Mouse (Mus musculus) embryo, embryonic 11 days (tissue): ENCODE results near the gene Manbal.
"Not testable (repeated sequence)": the region's sequence is repeated elsewhere in the genome, so short reads cannot be mapped to it uniquely, and the experiment has no call there.

Experiments used
- DNase-seq: peaks from one replicate; pipeline ENCODE4 v3.0.0-alpha.2; 2015

The Manbal gene

GRCm38 (mm10) chr2:157371696-157372095, 4.3 kb downstream of the Manbal start:
- no peak for DNase-seq

GRCm38 (mm10) chr2:157373681-157374080, 6.3 kb downstream of the Manbal start:
- DNase-seq: no peak

GRCm38 (mm10) chr2:157375051-157375450, 7.7 kb downstream of the Manbal start:
- DNase-seq: no peak

DNA sequence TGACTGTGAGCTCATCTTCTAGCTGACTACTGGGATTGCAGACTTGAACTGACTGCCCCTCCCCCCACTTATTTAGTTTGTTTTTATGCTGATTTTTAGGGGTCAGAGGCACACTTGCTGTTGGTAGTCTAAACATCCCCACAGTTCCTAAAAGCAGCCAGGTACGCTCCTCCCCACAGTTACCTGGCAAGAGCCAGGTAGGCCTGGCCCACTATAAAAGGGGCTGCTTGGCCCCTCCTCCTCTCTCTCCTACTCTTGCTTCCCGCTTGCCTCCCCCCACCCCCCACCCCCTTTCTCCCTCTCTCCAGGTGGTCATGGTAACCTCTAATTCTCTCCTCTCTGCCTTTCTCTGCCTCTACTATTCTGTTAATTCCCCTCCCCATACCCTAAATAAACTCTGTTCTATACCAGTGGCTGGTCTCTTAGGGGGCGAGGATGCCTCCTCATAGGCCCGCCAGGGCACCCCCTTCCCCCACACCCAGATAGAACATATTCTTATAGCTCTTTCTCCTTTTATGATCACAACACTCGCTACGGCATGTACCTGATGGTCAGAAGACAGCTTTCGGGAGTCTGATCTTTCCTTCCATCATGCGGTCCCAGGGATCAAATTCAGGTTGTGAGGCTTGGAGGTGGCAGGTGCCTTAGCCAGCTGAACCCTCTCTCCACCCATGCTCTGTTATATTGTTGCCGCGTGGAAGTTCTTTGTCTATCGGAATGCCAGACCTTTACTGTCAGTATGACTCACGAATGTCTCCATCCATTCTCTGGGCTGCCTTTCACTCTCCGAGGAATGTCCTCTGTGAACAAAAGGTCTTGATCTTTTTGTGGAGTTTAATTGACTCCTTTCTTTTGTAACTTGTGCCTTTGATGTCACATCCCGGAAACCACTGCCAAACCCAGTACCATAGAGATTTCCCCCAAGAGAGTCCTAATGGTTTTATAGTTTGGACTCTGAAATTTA, 8.7 kb downstream of the Manbal start:
- DNase-seq: peak; percentile 47

DNA sequence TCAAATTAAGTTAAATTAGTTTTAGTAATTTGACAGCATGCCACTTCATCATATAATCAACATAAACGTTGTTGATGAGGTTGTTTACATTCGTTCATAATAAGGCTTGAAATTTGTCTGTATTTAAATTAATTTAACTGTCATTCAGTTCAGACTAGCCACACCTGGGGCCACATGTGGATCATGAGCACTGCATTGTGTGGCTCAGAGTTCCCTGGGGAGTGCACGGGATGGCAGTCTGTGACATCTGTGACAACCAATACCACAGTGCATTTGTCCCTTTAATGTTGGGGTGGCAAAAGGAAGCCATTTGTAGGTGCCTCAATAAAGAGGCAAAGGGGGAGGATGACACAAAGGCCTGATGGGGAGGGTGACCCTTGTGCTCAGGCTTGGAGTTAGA, 9.6 kb downstream of the Manbal start:
- no peak for DNase-seq

- DNase-seq: no peak
These were observed 17.4 kb downstream of the Manbal start for GRCm38 (mm10) chr2:157384836-157385235.

DNA sequence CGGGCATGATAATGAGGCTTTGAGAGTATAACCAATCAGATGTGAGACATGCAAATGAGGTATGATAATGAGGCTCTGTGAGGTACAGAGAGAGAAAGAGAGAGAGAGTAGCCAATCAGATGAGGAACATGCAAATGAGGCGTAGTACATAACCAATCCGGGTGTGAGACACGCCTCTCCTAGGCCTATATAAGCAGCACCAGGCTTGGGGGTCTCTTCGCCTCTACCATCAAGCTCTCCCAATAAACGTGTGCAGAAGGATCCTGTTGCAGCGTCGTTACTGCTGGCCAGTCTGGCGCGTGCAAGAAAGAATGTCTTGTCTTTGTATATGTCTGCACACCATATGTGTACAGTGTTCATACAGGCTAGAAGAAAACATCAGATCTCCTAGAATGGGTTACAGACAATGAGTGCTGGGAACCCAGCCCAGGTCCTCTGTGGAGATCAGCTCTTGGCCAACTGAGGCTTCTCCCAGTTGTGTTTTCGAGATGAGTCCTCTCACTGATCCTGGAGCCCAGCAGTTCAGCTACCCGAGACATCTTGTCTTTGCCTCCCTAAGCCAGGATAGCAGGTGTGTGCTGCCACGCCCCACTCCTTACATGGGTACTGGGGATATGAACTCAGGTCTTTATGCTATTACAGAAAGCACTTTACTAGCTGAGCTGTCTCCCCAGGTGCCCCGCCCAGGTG, 21.7 kb downstream of the Manbal start:
- DNase-seq: not testable (repeated sequence)

DNA sequence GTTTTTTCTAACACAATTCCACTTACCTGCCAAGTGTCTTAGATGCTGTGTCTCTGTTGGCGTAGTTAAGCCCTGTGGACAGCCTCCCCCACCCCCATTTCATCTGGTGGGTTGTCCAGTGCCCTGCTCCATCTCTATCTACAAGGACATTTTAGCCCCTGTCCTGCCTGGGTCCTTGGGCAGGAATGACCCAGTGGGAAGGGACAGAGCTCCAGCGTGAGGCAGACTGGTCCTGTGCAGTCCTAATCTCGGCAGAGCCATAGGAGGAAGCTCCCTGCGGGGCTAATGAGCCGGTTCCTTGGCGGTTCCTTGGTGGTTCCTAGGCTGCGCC, 22.2 kb downstream of the Manbal start:
- no peak for DNase-seq

DNA sequence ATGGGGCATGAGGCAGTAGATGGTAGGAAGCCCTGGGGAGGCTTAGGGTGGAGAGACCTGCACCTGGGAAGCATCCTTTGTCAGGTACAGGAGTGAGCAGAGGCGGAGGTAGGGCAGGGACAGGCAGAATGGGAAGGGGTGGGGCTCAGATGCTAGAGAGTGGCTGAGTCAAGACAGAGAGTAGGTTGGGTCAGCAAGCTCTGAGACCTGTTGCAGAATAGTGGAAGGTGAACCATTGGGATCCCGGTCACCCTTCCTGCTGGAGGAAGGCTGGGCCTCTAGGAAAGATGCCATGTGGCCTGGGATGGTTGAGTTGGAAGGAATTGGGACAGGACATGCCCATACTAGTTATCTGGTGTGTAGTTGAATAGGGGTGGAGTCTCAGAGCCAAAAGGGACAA, 24.9 kb downstream of the Manbal start:
- DNase-seq: no peak

GRCm38 (mm10) chr2:157393549-157393948, 26.2 kb downstream of the Manbal start:
- no peak for DNase-seq

- DNase-seq: no peak
These were observed 27.5 kb downstream of the Manbal start for GRCm38 (mm10) chr2:157394868-157395267.

GRCm38 (mm10) chr2:157395371-157395770, 28.0 kb downstream of the Manbal start:
- DNase-seq: no peak

DNA sequence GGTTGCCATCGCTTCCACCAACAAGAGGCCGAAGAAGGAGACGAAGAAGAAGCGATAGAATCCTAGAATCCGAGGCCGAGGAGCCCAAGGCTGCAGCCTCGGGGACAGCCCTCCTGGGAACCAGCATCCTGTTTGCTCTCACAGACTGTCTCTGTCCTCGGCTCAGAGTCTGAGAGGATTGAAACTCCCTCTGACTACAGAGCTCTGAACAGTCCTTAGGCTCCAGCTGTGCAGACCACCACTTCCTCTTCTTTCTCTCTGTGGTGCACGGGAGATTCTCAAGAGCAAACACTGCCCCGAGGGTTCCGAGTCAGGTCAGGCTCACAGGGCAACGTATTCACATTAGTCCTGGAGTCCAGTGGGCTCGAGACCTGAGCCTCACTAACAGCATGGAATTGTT, 28.6 kb downstream of the Manbal start:
- DNase-seq: peak; percentile 22

DNA sequence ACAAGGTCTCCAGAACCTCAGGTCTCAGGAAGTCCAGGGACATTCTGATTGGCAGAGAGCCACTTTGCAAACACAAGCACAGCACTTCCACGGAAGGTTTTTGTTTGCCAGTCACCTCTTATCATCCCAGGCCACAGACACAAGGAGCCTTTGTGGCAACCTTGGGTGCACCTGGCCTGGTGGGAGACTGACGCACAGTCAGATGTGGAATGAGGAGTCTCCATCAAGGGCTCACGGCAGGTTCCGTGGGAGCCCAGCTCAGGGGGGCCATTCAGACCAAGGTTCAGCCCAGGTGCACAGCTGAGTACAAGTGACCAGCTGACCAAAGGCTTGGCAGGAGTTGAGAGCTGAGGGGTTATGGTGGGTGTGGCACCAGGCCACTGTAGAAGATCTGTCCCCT, 30.0 kb downstream of the Manbal start:
- DNase-seq: no peak

- DNase-seq: no peak
These were observed 31.1 kb downstream of the Manbal start for GRCm38 (mm10) chr2:157398539-157398938.

DNA sequence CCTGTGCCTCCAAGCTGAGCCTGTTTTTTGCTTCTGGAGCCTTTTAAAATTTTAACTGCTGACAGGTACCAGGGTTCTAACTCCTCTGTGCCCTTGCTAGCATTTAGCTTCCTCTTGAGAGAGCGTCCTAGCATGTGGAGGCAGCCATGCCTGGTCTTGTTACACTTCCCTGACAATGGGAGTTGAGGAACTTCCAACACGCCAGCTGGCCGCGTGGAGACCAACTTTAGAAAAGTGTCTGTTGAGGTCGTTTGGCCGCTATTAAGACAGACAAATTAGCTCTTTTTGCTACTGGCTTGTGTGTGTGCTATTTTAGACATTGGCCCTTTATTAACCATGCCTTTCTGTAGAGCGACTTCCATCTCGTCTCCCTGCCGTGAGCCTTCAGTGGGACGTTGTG, 32.4 kb downstream of the Manbal start:
- DNase-seq: no peak

DNA sequence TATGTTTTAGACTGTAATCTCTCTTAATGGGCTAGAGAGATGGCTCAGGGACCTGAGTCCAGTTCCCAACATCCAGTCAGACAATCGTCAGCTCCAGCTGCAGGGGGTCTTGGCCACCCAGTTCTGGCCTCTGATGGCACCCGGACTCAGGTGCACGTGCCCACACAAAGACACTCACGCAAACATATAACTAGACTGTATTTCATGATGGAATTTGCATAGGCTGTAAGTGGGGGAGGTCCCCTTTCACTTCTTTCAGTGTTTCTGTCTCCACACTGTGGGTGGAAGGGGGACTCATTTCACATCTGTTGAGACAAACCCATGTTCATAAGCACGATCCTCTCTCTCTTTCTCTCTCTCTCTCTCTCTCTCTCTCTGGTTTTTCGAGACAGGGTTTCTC, 33.1 kb downstream of the Manbal start:
- DNase-seq: no peak

DNA sequence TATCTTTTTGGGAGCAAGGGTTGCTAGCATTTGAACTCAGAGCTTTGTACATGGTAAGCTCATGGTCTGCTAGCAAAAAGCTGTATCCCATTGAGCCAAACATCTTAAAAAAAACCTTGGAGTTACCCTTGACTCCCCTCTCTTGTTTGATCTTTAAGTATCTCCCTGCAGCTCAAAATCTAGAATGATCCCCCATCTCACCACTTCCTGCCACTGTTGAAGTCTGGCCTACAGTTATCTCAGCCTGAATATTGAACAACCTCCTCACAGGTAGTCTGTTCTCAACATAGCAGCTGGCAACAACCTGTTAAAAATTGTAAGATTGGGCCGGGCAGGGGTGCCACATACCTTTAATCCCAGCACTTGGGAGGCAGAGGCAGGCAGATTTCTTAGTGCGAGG, 33.9 kb downstream of the Manbal start:
- no peak for DNase-seq

GRCm38 (mm10) chr2:157407596-157407995, 40.2 kb downstream of the Manbal start:
- no peak for DNase-seq

GRCm38 (mm10) chr2:157409793-157410533, 42.6 kb downstream of the Manbal start:
- no peak for DNase-seq

DNA sequence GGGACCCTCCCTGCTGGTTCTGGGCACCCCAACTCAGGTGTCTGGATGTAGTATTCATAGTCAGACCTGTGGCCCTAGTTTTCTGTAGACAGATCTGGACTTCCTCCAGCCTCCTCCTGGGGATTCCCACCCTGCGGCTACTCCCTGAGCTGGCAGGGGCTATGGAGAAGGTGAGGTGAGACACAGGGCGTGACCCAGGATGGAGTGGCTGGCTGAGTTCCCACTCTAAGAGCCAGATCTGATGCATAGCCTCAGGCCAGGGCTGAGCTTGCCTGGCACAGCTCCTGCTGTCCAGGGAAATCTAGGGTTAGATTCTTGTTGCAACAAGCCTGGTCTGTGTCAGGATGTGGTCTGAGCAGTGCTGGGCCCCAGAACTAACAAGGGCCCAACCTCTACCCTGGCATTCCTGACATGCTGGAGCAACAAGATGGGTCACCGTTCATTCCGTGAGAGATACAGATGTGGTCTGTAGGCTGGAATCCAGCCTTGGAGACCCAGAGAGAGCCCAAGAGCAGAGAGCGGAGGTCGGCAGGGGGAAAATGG, 43.8 kb downstream of the Manbal start:
- DNase-seq: no peak

DNA sequence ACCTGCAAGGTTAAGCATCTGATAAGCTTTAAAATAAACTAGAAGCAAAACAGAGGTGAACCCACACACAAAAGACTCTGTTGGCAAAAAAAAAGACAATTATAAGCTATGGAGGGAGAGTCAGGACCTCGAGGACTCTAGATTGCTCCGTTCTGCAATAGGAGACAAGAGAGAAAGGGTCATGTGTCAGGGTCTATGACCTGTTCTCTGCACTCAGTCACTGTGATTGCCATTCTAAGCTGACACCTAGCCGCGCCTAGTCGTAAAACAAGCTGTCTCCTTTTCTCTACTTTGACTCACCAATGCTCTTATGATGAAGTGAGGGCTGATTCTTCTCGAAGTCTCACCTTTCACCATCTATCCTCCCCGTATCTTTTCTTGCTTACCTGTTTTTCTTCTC, 45.1 kb downstream of the Manbal start:
- DNase-seq: no peak

- DNase-seq: no peak
These were observed 49.8 kb downstream of the Manbal start for GRCm38 (mm10) chr2:157417229-157417628.
